Mouse (Mus musculus) CH12.LX (cell line): ENCODE data around the gene Oscar. TPM values are rescaled to one million over a fixed set of nuclear protein-coding genes. Genes with fewer than 3 reads are reported as not detected.

Experiments
- DNase-seq: peaks from one replicate; pipeline ENCODE4 v3.0.0-alpha.2; 2013; ENCODE audit errors: extremely low read depth
- H3K27ac ChIP-seq: 2 replicates; pipeline ENCODE4 v1.5.1; 2012; ENCODE audit warnings: low read depth, mild to moderate bottlenecking, control low read depth, moderate library complexity; ENCODE audit not compliant: insufficient read depth
- H3K27me3 ChIP-seq: replicated peaks from 2 replicates; pipeline ENCODE3; 2012; ENCODE audit warnings: inconsistent platforms
- H3K36me3 ChIP-seq, 2 experiments: replicated peaks in 1 of 2; 2 replicates each; pipeline versions ENCODE3 to v1.6.1; 2012; ENCODE audit warnings: inconsistent platforms in 1 of 2, low read length in 1 of 2, mild to moderate bottlenecking in 1 of 2, mixed read lengths in 1 of 2, moderate library complexity in 1 of 2; ENCODE audit not compliant: control insufficient read depth in 1 of 2, insufficient read depth in 1 of 2
- H3K4me1 ChIP-seq, 2 experiments: 2 replicates each; pipeline ENCODE4 v1.6.1; 2012; ENCODE audit warnings: inconsistent platforms in 1 of 2, moderate library complexity in 1 of 2; ENCODE audit not compliant: insufficient read depth in 2 of 2, control insufficient read depth in 1 of 2
- H3K4me2 ChIP-seq: 2 replicates; pipeline ENCODE4 v1.6.1; 2012; ENCODE audit warnings: low read depth, mild to moderate bottlenecking, control low read depth; ENCODE audit not compliant: poor library complexity, insufficient read depth, severe bottlenecking
- H3K4me3 ChIP-seq, 3 experiments: fragments of 150-350 bp in 1 of 3; sonication (generic) in 1 of 3; replicated peaks in 1 of 3; 2 replicates each; pipeline versions ENCODE3 to v1.5.1; 2011 to 2012; ENCODE audit warnings: low read depth in 2 of 3, low read length in 2 of 3, mild to moderate bottlenecking in 2 of 3, moderate library complexity in 2 of 3, control low read depth in 1 of 3, improper control_type of control experiment in 1 of 3, inconsistent platforms in 1 of 3, mixed read lengths in 1 of 3; ENCODE audit not compliant: poor library complexity in 1 of 3
- H3K79me2 ChIP-seq: replicated peaks from 2 replicates; pipeline ENCODE4 v1.6.1; 2012; ENCODE audit warnings: mild to moderate bottlenecking, moderate library complexity; ENCODE audit not compliant: control insufficient read depth, poor library complexity, insufficient read depth, severe bottlenecking; ENCODE audit errors: extremely low read depth
- H3K9ac ChIP-seq: 2 replicates; pipeline ENCODE4 v1.6.1; 2012; ENCODE audit warnings: low read depth, mild to moderate bottlenecking, control low read depth, moderate library complexity; ENCODE audit not compliant: insufficient read depth
- H3K9me3 ChIP-seq: replicated peaks from 2 replicates; pipeline ENCODE3; 2012; ENCODE audit warnings: low read length, inconsistent platforms, mixed read lengths
- BHLHE40 ChIP-seq: IDR thresholded peaks from 2 replicates; pipeline ENCODE4 v1.6.1; 2011; ENCODE audit warnings: mild to moderate bottlenecking, low read depth, low read length, improper control_type of control experiment
- CHD2 ChIP-seq: IDR thresholded peaks from 2 replicates; pipeline ENCODE4 v1.6.1; 2011; ENCODE audit warnings: low read length, improper control_type of control experiment
- CTCF ChIP-seq, 2 experiments: IDR thresholded peaks in 1 of 2; conservative IDR thresholded peaks in 1 of 2; 2 replicates each; pipeline ENCODE4 v1.5.1; 2011 to 2012; ENCODE audit warnings: low read depth in 2 of 2, low read length in 2 of 2, improper control_type of control experiment in 1 of 2, inconsistent platforms in 1 of 2, mild to moderate bottlenecking in 1 of 2, moderate library complexity in 1 of 2
- E2F4 ChIP-seq: IDR thresholded peaks from 2 replicates; pipeline ENCODE4 v1.6.1; 2011; ENCODE audit warnings: low read depth, low read length, improper control_type of control experiment; ENCODE audit not compliant: insufficient replicate concordance
- ELF1 ChIP-seq: IDR thresholded peaks from 2 replicates; pipeline ENCODE4 v1.6.1; 2014; ENCODE audit warnings: low read depth, mild to moderate bottlenecking, inconsistent platforms, low read length, improper control_type of control experiment
- GABPA ChIP-seq: IDR thresholded peaks from 2 replicates; pipeline ENCODE4 v1.6.1; 2012; ENCODE audit warnings: low read depth, low read length, improper control_type of control experiment, inconsistent platforms; ENCODE audit not compliant: insufficient replicate concordance
- HCFC1 ChIP-seq: IDR thresholded peaks from 2 replicates; pipeline ENCODE4 v1.6.1; 2012; ENCODE audit warnings: low read depth, mild to moderate bottlenecking, inconsistent platforms, low read length, improper control_type of control experiment
- KAT2A ChIP-seq: IDR thresholded peaks from 2 replicates; pipeline ENCODE4 v1.6.1; 2012; ENCODE audit warnings: low read length, improper control_type of control experiment, inconsistent platforms; ENCODE audit not compliant: insufficient replicate concordance
- MAX ChIP-seq: IDR thresholded peaks from 2 replicates; pipeline ENCODE4 v1.6.1; 2011; ENCODE audit warnings: low read length, improper control_type of control experiment
- MAZ ChIP-seq: IDR thresholded peaks from 2 replicates; pipeline ENCODE4 v1.6.1; 2012; ENCODE audit warnings: low read depth, mild to moderate bottlenecking, inconsistent platforms, low read length, improper control_type of control experiment, moderate library complexity
- MEF2A ChIP-seq: IDR thresholded peaks from 2 replicates; pipeline ENCODE4 v1.6.1; 2014; ENCODE audit warnings: low read depth, mild to moderate bottlenecking, inconsistent platforms, low read length, improper control_type of control experiment, borderline replicate concordance
- NELFE ChIP-seq: IDR thresholded peaks from 2 replicates; pipeline ENCODE4 v1.6.1; 2011; ENCODE audit warnings: low read depth, low read length, improper control_type of control experiment
- NRF1 ChIP-seq: IDR thresholded peaks from 2 replicates; pipeline ENCODE4 v1.6.1; 2014; ENCODE audit warnings: low read depth, mild to moderate bottlenecking, inconsistent platforms, low read length, improper control_type of control experiment, moderate library complexity
- POLR2A ChIP-seq: IDR thresholded peaks from 2 replicates; pipeline ENCODE4 v1.6.1; 2011; ENCODE audit warnings: low read depth, mild to moderate bottlenecking, improper control_type of control experiment, low read length
- POLR2AphosphoS2 ChIP-seq: IDR thresholded peaks from 2 replicates; pipeline ENCODE4 v1.6.1; 2011; ENCODE audit warnings: low read depth, low read length, improper control_type of control experiment
- TBP ChIP-seq: conservative IDR thresholded peaks from 2 replicates; pipeline ENCODE4 v1.6.1; 2011; ENCODE audit warnings: low read depth, low read length, improper control_type of control experiment
- TCF12 ChIP-seq: IDR thresholded peaks from 2 replicates; pipeline ENCODE4 v1.6.1; 2014; ENCODE audit warnings: low read depth, mild to moderate bottlenecking, inconsistent platforms, low read length, improper control_type of control experiment
- ZMIZ1 ChIP-seq: IDR thresholded peaks from 2 replicates; pipeline ENCODE4 v1.6.1; 2012; ENCODE audit warnings: low read depth, mild to moderate bottlenecking, inconsistent platforms, low read length, improper control_type of control experiment
- ZNF384 ChIP-seq: IDR thresholded peaks from 2 replicates; pipeline ENCODE4 v1.6.1; 2012; ENCODE audit warnings: low read depth, low read length, improper control_type of control experiment, inconsistent platforms
- dilution Hi-C: fragments of 300-500 bp; cut with MboI; formaldehyde crosslinking; loops from 2 replicates; pipeline ENCODE4 v1.14.3; 2020; ENCODE audit warnings: low sequenced_read_pairs; ENCODE audit not compliant: extremely low pct_unique_long_range_greater_than_20kb, extremely low pct_ligation_motif_present
- in situ Hi-C: fragments of 300-500 bp; cut with MboI; formaldehyde crosslinking; loops from 3 replicates; pipeline ENCODE4 v1.14.3; 2019; ENCODE audit warnings: low sequenced_read_pairs, low pct_ligation_motif_present, low pct_unique_long_range_greater_than_20kb, mixed read lengths
- polyA plus RNA-seq: library from polyadenylated mRNA; unstranded; fragments of >175 nt; gene quantifications from 2 replicates; pipeline ENCODE4 v1.2.1, GENCODE M21; 2012; ENCODE audit warnings: low read depth; ENCODE audit not compliant: insufficient read length
- total RNA-seq, 2 experiments: library from RNA; depleted of rRNA; stranded (reverse); fragments of 300-350 nt in 1 of 2; fragments of >200 nt in 1 of 2; gene quantifications; 2 replicates each; pipeline ENCODE4 v1.2.3; 2012 to 2014

Oscar gene
- total and polyA plus RNA-seq, 3 experiments, result 0.39 TPM; not detected in 2

DNA sequence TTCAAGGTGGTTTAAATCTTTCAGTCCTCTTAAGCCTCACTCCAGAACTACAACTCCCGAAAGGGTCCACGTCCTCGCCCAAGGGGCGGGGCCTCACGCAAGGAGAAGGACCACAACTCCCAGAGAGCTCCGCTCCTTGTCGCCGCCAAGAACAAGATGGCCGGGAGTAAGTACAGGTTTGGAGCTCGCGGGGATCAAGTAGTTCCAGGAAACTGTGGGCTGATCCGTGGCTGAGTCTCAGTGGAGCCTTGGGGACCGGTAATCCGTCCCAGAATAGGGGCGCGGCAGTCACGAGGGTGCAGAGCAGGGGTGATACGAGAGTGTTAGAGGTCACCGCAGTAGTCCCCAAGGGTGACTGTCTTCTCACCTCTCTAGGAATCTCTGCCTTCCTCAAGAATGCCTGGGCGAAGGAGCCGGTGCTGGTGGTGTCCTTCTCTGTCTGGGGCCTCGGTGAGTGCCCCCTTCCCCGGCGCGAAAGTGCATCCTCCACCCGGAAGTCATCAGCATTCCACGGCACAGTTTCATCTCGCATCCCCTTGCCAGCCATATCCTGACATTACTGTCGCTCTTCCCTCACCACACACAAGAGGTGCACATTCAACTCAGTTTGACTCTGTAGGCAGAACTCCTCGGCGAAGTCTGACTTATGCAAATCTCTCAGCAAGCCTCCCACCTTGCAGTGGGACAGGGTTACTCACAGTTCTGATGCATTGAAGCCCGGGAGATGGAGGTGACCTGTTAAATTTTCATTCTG, 1.5 kb upstream of the Oscar start, which contains the start of gene Ndufa3:
Ndufa3 (plus strand) TSS at position 132 of the 754 bp plus-strand sequence.
- dilution Hi-C loops, result no loop called here
- H3K9me3 ChIP-seq, result no peaks in the 10 kb centered on the region
- H3K27me3 ChIP-seq, result no peaks in the 10 kb centered on the region
- H3K4me3 ChIP-seq, result peak within 1 kb of the TSS; percentile 69 to 86 (median 85)
- peaks cover 20 to 36% of the 10 kb centered on the region in 2 experiments for H3K36me3 ChIP-seq
- peaks cover 5 to 18% of the 10 kb centered on the region in 2 experiments for H3K4me1 ChIP-seq
- H3K79me2 ChIP-seq, result no peaks in the 10 kb centered on the region
- TF ChIP-seq BHLHE40 (0 out of 2 replicates have a peak, but pooled peaks have one; percentile 20), POLR2A (peak; percentile 79), GABPA (peak; percentile 38; the same call in 1 of the 2 replicates), TBP (peak; percentile 53; the same call in 1 of the 2 replicates), POLR2AphosphoS2 (peak; percentile 48; the same call in 1 of the 2 replicates), NELFE (peak; percentile 65), E2F4 (0 out of 2 replicates have a peak, but pooled peaks have one; percentile 39), MAZ (no peak), ELF1 (peak; percentile 68), HCFC1 (peak; percentile 97), ZMIZ1 (no peak; the same call in 1 of the 2 replicates), CHD2 (peak; percentile 43; the same call in 1 of the 2 replicates), MEF2A (no peak), MAX (peak; percentile 13; the same call in 1 of the 2 replicates), KAT2A (peak; percentile 95; the same call in 1 of the 2 replicates), CTCF (conservative IDR thresholded peaks at IDR 0.05 in 1 of 2, IDR thresholded peaks at IDR 0.05 in 1 of 2; ENCODE audit: low read depth in 2 of 2, low read length in 2 of 2) (no peak), NRF1 (peak; percentile 28; the same call in 1 of the 2 replicates), ZNF384 (no peak), TCF12 (peak; percentile 66; the same call in 1 of the 2 replicates)
- H3K9ac ChIP-seq, result peak within 1 kb of the TSS; percentile 46
- H3K4me2 ChIP-seq, result peak within 1 kb of the TSS; percentile 98
- peak; percentile 96 for DNase-seq
- H3K27ac ChIP-seq, result peak within 1 kb of the TSS; percentile 70
- in situ Hi-C loops, result no loop called here
